Mouse (Mus musculus) intestine, embryonic 15.5 days (tissue): ENCODE measurements around the gene Lrrfip1. TPM values are rescaled to one million over a fixed set of nuclear protein-coding genes. Genes with fewer than 3 reads are reported as not detected.

ENCODE experiments used
- ATAC-seq: fragments of 200-750 bp; cut with Nextera tagmentation; 2 replicates; pipeline ENCODE4 v1.8.0; 2017; ENCODE audit warnings: moderate TSS enrichment, moderate library complexity
- H3K27ac ChIP-seq: fragments of 300-500 bp; sonication (generic); 2 replicates; pipeline ENCODE4 v1.5.1; 2015; ENCODE audit warnings: mild to moderate bottlenecking, inconsistent platforms
- H3K27me3 ChIP-seq: fragments of 300-500 bp; sonication (generic); replicated peaks from 2 replicates; pipeline ENCODE4 v1.6.1; 2015; ENCODE audit warnings: inconsistent platforms
- H3K36me3 ChIP-seq: fragments of 300-500 bp; sonication (generic); 2 replicates; pipeline ENCODE4 v1.6.1; 2015; ENCODE audit warnings: inconsistent platforms
- H3K4me1 ChIP-seq: fragments of 300-500 bp; sonication (generic); replicated peaks from 2 replicates; pipeline ENCODE4 v1.6.1; 2015; ENCODE audit warnings: inconsistent platforms
- H3K4me2 ChIP-seq: fragments of 300-500 bp; sonication (generic); replicated peaks from 2 replicates; pipeline ENCODE4 v1.6.1; 2015; ENCODE audit warnings: mild to moderate bottlenecking, inconsistent platforms
- H3K4me3 ChIP-seq: fragments of 300-500 bp; sonication (generic); replicated peaks from 2 replicates; pipeline ENCODE4 v1.5.1; 2015; ENCODE audit warnings: inconsistent platforms
- H3K9ac ChIP-seq: fragments of 300-500 bp; sonication (generic); 2 replicates; pipeline ENCODE4 v1.6.1; 2015; ENCODE audit warnings: inconsistent platforms
- H3K9me3 ChIP-seq: fragments of 300-500 bp; sonication (generic); 2 replicates; pipeline ENCODE4 v1.6.1; 2016; ENCODE audit warnings: inconsistent platforms
- WGBS: fragments of 180-500 bp; shearing (Covaris S2); methylation state at CpG from one replicate; pipeline ENCODE4 v1.1.7; 2015; 5-methylcytosine and 5-hydroxymethylcytosine counted together
- polyA plus RNA-seq: library from polyadenylated mRNA; unstranded; fragments of >200 nt; fragmentation: Nextera tagmentation; extraction: Ambion mirVana; gene quantifications from 2 replicates; pipeline ENCODE4 v1.2.1, GENCODE M21; 2015

The Lrrfip1 gene
- polyA plus RNA-seq, 1 experiment from 2014 or later = 63.5 TPM

GRCm38 (mm10) chr1:91053218-91054073 is 54.9 kb downstream of the Lrrfip1 start:
- no peaks in the 10 kb centered on the region for H3K27me3 ChIP-seq
- H3K4me3 ChIP-seq = peak overlapping the region; percentile 60
- H3K9me3 ChIP-seq = no peaks in the 10 kb centered on the region
- no peaks in the 10 kb centered on the region for H3K36me3 ChIP-seq
- H3K27ac ChIP-seq = peak overlapping the region; percentile 89
- peak overlapping the region; percentile 62 for H3K9ac ChIP-seq
- WGBS = 4% methylated on average over 39 of the region's 41 CpGs
- H3K4me1 ChIP-seq = peaks cover 54% of the 10 kb centered on the region
- H3K4me2 ChIP-seq = peak overlapping the region; percentile 98
- peak; percentile 89 for ATAC-seq

GRCm38 (mm10) chr1:91054074-91054471 is 55.5 kb downstream of the Lrrfip1 start:
- Histone ChIP-seq H3K4me2 (peak overlapping the region; percentile 98), H3K9me3 (no peaks in the 10 kb centered on the region), H3K27ac (peak overlapping the region; percentile 89), H3K9ac (peak overlapping the region; percentile 62), H3K36me3 (no peaks in the 10 kb centered on the region), H3K27me3 (no peaks in the 10 kb centered on the region), H3K4me3 (peak overlapping the region; percentile 60), H3K4me1 (peaks cover 54% of the 10 kb centered on the region)
- 33% methylated on average over 10 of the region's 10 CpGs for WGBS
- no peak for ATAC-seq

- Histone ChIP-seq H3K9ac (peak overlapping the region; percentile 62), H3K4me2 (peak overlapping the region; percentile 98), H3K4me1 (peaks cover 55% of the 10 kb centered on the region), H3K9me3 (no peaks in the 10 kb centered on the region), H3K36me3 (no peaks in the 10 kb centered on the region), H3K4me3 (peak overlapping the region; percentile 60), H3K27me3 (no peaks in the 10 kb centered on the region), H3K27ac (peak overlapping the region; percentile 68)
- WGBS = 45% methylated on average over 3 of the region's 3 CpGs
- ATAC-seq = no peak
Measured at GRCm38 (mm10) chr1:91054815-91055214, 56.3 kb downstream of the Lrrfip1 start.

- WGBS = 60% methylated on average over 9 of the region's 9 CpGs
- no peak for ATAC-seq
- H3K27me3 ChIP-seq = no peaks in the 10 kb centered on the region
- H3K4me2 ChIP-seq = peak overlapping the region; percentile 98
- H3K4me1 ChIP-seq = peaks cover 61% of the 10 kb centered on the region
- no peak overlapping the region for H3K9ac ChIP-seq
- H3K4me3 ChIP-seq = no peak overlapping the region
- peak overlapping the region; percentile 68; the same call in 1 of the 2 replicates for H3K27ac ChIP-seq
- no peaks in the 10 kb centered on the region for H3K36me3 ChIP-seq
- H3K9me3 ChIP-seq = no peaks in the 10 kb centered on the region
Measured at GRCm38 (mm10) chr1:91055744-91056143, 57.2 kb downstream of the Lrrfip1 start.

- 0 out of 2 replicates have a peak overlapping the region, but pooled peaks have one; percentile 68 for H3K27ac ChIP-seq
- H3K4me2 ChIP-seq = peak overlapping the region; percentile 98
- peaks cover 64% of the 10 kb centered on the region for H3K4me1 ChIP-seq
- H3K4me3 ChIP-seq = no peak overlapping the region
- ATAC-seq = no peak
- H3K27me3 ChIP-seq = no peaks in the 10 kb centered on the region
- WGBS = 79% methylated on average over 8 of the region's 8 CpGs
- H3K9me3 ChIP-seq = no peaks in the 10 kb centered on the region
- H3K9ac ChIP-seq = no peak overlapping the region
- H3K36me3 ChIP-seq = no peaks in the 10 kb centered on the region
Measured at GRCm38 (mm10) chr1:91056416-91056815, 57.9 kb downstream of the Lrrfip1 start.

- Histone ChIP-seq H3K4me3 (no peak overlapping the region), H3K9me3 (no peaks in the 10 kb centered on the region), H3K4me2 (peak overlapping the region; percentile 98; the same call in 1 of the 2 replicates), H3K36me3 (no peaks in the 10 kb centered on the region), H3K27me3 (no peaks in the 10 kb centered on the region), H3K27ac (0 out of 2 replicates have a peak overlapping the region, but pooled peaks have one; percentile 0), H3K9ac (no peak overlapping the region), H3K4me1 (peaks cover 63% of the 10 kb centered on the region)
- 65% methylated on average over 18 of the region's 18 CpGs for WGBS
- no peak for ATAC-seq
Measured at GRCm38 (mm10) chr1:91057311-91058245, 59.0 kb downstream of the Lrrfip1 start.

- ATAC-seq = no peak
- Histone ChIP-seq H3K27ac (no peak overlapping the region), H3K36me3 (no peaks in the 10 kb centered on the region), H3K9me3 (no peaks in the 10 kb centered on the region), H3K4me3 (no peak overlapping the region), H3K27me3 (no peaks in the 10 kb centered on the region), H3K9ac (no peak overlapping the region), H3K4me1 (peaks cover 62% of the 10 kb centered on the region), H3K4me2 (no peak overlapping the region)
- WGBS = 55% methylated on average over 6 of the region's 6 CpGs
Measured at GRCm38 (mm10) chr1:91058251-91058650, 59.7 kb downstream of the Lrrfip1 start.

- Histone ChIP-seq H3K36me3 (no peaks in the 10 kb centered on the region), H3K27ac (no peak overlapping the region; the same call in 1 of the 2 replicates), H3K4me3 (no peak overlapping the region), H3K4me1 (peaks cover 65% of the 10 kb centered on the region), H3K27me3 (no peaks in the 10 kb centered on the region), H3K4me2 (no peak overlapping the region), H3K9me3 (no peaks in the 10 kb centered on the region), H3K9ac (no peak overlapping the region)
- ATAC-seq = no peak
- 48% methylated on average over 9 of the region's 9 CpGs for WGBS
Measured at GRCm38 (mm10) chr1:91059792-91060604, 61.5 kb downstream of the Lrrfip1 start.

GRCm38 (mm10) chr1:91061105-91061504 is 62.6 kb downstream of the Lrrfip1 start:
- ATAC-seq = no peak
- no peak overlapping the region for H3K4me2 ChIP-seq
- 46% methylated on average over 4 of the region's 4 CpGs for WGBS
- no peaks in the 10 kb centered on the region for H3K9me3 ChIP-seq
- no peak overlapping the region for H3K4me3 ChIP-seq
- no peaks in the 10 kb centered on the region for H3K27me3 ChIP-seq
- peak overlapping the region; percentile 58; the same call in 1 of the 2 replicates for H3K27ac ChIP-seq
- H3K9ac ChIP-seq = no peak overlapping the region
- H3K4me1 ChIP-seq = peaks cover 64% of the 10 kb centered on the region
- H3K36me3 ChIP-seq = no peaks in the 10 kb centered on the region

- ATAC-seq = no peak
- Histone ChIP-seq H3K4me2 (no peak overlapping the region), H3K9ac (no peak overlapping the region), H3K4me3 (no peak overlapping the region), H3K27me3 (no peaks in the 10 kb centered on the region), H3K9me3 (no peaks in the 10 kb centered on the region), H3K36me3 (no peaks in the 10 kb centered on the region), H3K4me1 (peaks cover 61% of the 10 kb centered on the region), H3K27ac (peak overlapping the region; percentile 40; the same call in 1 of the 2 replicates)
- 40% methylated on average over 5 of the region's 5 CpGs for WGBS
Measured at GRCm38 (mm10) chr1:91062363-91062762, 63.8 kb downstream of the Lrrfip1 start.

GRCm38 (mm10) chr1:91064053-91064452 is 65.5 kb downstream of the Lrrfip1 start:
- no peaks in the 10 kb centered on the region for H3K27me3 ChIP-seq
- no peaks in the 10 kb centered on the region for H3K36me3 ChIP-seq
- H3K9me3 ChIP-seq = no peaks in the 10 kb centered on the region
- no peak overlapping the region for H3K4me3 ChIP-seq
- ATAC-seq = no peak
- H3K4me2 ChIP-seq = no peak overlapping the region
- peaks cover 67% of the 10 kb centered on the region for H3K4me1 ChIP-seq
- H3K9ac ChIP-seq = no peak overlapping the region
- H3K27ac ChIP-seq = no peak overlapping the region
- WGBS = 79% methylated on average over 2 of the region's 2 CpGs
